Mouse (Mus musculus): ENCODE measurements around the gene Bnc2.

Gene Bnc2

GRCm38 (mm10) chr4:84329651-84330050 lies 345.4 kb downstream of the Bnc2 start:
- DNase-seq (ENCODE audit: low spot score in 2 of 2) = no peak

- no peak for DNase-seq (ENCODE audit: low spot score in 2 of 2)
Observed at GRCm38 (mm10) chr4:84324371-84324770, 350.7 kb downstream of the Bnc2 start.

GRCm38 (mm10) chr4:84321598-84321997 lies 353.5 kb downstream of the Bnc2 start:
- no peak for DNase-seq (ENCODE audit: low spot score in 2 of 2)

- DNase-seq (ENCODE audit: low spot score in 2 of 2) = no peak
Observed at GRCm38 (mm10) chr4:84317421-84317820, 357.7 kb downstream of the Bnc2 start.

GRCm38 (mm10) chr4:84311371-84311770 lies 363.7 kb downstream of the Bnc2 start:
- no peak for DNase-seq (ENCODE audit: low spot score in 2 of 2)

- no peak for DNase-seq (ENCODE audit: low spot score in 2 of 2)
Observed at GRCm38 (mm10) chr4:84310851-84311250, 364.2 kb downstream of the Bnc2 start.

- no peak for DNase-seq (ENCODE audit: low spot score in 2 of 2)
Observed at GRCm38 (mm10) chr4:84308226-84308862, 366.7 kb downstream of the Bnc2 start.

- no peak for DNase-seq (ENCODE audit: low spot score in 2 of 2)
Observed at GRCm38 (mm10) chr4:84306928-84307606, 368.0 kb downstream of the Bnc2 start.

- no peak for DNase-seq (ENCODE audit: low spot score in 2 of 2)
Observed at GRCm38 (mm10) chr4:84302949-84303348, 372.1 kb downstream of the Bnc2 start.

GRCm38 (mm10) chr4:84285153-84285552 lies 389.9 kb downstream of the Bnc2 start:
- no peak for DNase-seq (ENCODE audit: low spot score in 2 of 2)

GRCm38 (mm10) chr4:84282651-84283050 lies 392.4 kb downstream of the Bnc2 start:
- no peak for DNase-seq (ENCODE audit: low spot score in 2 of 2)

- DNase-seq (ENCODE audit: low spot score in 2 of 2) = no peak
Observed at GRCm38 (mm10) chr4:84278156-84278555, 396.9 kb downstream of the Bnc2 start.

GRCm38 (mm10) chr4:84276081-84276480 lies 399.0 kb downstream of the Bnc2 start:
- no peak for DNase-seq (ENCODE audit: low spot score in 2 of 2)

- no peak for DNase-seq (ENCODE audit: low spot score in 2 of 2)
Observed at GRCm38 (mm10) chr4:84274158-84274557, 400.9 kb downstream of the Bnc2 start.

- no peak for DNase-seq (ENCODE audit: low spot score in 2 of 2)
Observed at GRCm38 (mm10) chr4:84272867-84273266, 402.2 kb downstream of the Bnc2 start.

GRCm38 (mm10) chr4:84269845-84270244 lies 405.2 kb downstream of the Bnc2 start:
- DNase-seq (ENCODE audit: low spot score in 2 of 2) = no peak

- no peak for DNase-seq (ENCODE audit: low spot score in 2 of 2)
Observed at GRCm38 (mm10) chr4:84247356-84247755, 427.7 kb downstream of the Bnc2 start.

GRCm38 (mm10) chr4:84232346-84232745 lies 442.7 kb downstream of the Bnc2 start:
- no peak for DNase-seq (ENCODE audit: low spot score in 2 of 2)

GRCm38 (mm10) chr4:84231251-84231650 lies 443.8 kb downstream of the Bnc2 start:
- DNase-seq (ENCODE audit: low spot score in 2 of 2) = no peak

- no peak for DNase-seq (ENCODE audit: low spot score in 2 of 2)
Observed at GRCm38 (mm10) chr4:84229189-84229960, 445.7 kb downstream of the Bnc2 start.

- DNase-seq (ENCODE audit: low spot score in 2 of 2) = no peak
Observed at GRCm38 (mm10) chr4:84228551-84228950, 446.5 kb downstream of the Bnc2 start.

Data from urinary bladder, adult 18-20 months (tissue).